Mouse (Mus musculus): ENCODE results near the gene F12. TPM values are rescaled to one million over a fixed set of nuclear protein-coding genes. Genes with fewer than 3 reads are reported as not detected.
A peak's percentile ranks its signal among the peaks of the same experiment; 100 is the strongest.

F12 gene
- polyA plus RNA-seq, 1 experiment from 2014 or later = not detected

DNA sequence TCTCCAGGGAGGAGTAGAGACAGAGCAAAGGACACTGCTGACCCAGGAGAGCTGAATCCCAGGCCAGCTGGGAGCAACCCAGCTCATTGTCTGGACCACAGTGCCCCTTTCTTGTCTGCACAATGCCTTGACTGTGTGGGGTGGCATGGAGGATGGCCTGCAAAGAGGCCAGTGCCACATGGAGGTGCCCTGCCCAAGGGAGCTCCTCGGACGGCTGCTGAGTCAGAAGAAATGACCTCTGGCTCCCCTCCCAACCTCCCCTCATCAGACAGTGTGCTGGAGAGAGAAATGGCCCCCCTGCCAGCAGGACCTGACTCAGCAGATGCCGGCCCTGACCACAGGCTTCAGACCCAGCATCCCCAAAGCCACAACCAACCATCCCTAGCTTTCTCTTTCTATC, 38.6 kb upstream of the F12 start:
- no peak for TF ChIP-seq CTCF (IDR thresholded peaks at IDR 0.05; ENCODE audit: low read depth)
- H3K4me2 ChIP-seq = peak overlapping the region; percentile 98
- no peaks in the 10 kb centered on the region for H3K9me3 ChIP-seq (ENCODE audit: low read depth, low read length)
- peaks cover 18% of the 10 kb centered on the region for H3K36me3 ChIP-seq (ENCODE audit: insufficient read depth)
- H3K27me3 ChIP-seq (ENCODE audit: insufficient read depth, low read length) = no peaks in the 10 kb centered on the region; the same call in 1 of the 2 replicates
- ATAC-seq (ENCODE audit: insufficient read depth) (peak; percentile 18; the same call in 1 of the 2 replicates), DNase-seq (no peak)
- peak overlapping the region; percentile 71 for H3K9ac ChIP-seq
- H3K27ac ChIP-seq (ENCODE audit: low read depth) = no peak overlapping the region
- H3K4me3 ChIP-seq (ENCODE audit: low read depth, low read length) = peak overlapping the region; percentile 64
- peaks cover 10% of the 10 kb centered on the region; the same call in 1 of the 2 replicates for H3K4me1 ChIP-seq (ENCODE audit: insufficient read depth)
- 29% methylated on average over 3 of the region's 3 CpGs for WGBS

DNA sequence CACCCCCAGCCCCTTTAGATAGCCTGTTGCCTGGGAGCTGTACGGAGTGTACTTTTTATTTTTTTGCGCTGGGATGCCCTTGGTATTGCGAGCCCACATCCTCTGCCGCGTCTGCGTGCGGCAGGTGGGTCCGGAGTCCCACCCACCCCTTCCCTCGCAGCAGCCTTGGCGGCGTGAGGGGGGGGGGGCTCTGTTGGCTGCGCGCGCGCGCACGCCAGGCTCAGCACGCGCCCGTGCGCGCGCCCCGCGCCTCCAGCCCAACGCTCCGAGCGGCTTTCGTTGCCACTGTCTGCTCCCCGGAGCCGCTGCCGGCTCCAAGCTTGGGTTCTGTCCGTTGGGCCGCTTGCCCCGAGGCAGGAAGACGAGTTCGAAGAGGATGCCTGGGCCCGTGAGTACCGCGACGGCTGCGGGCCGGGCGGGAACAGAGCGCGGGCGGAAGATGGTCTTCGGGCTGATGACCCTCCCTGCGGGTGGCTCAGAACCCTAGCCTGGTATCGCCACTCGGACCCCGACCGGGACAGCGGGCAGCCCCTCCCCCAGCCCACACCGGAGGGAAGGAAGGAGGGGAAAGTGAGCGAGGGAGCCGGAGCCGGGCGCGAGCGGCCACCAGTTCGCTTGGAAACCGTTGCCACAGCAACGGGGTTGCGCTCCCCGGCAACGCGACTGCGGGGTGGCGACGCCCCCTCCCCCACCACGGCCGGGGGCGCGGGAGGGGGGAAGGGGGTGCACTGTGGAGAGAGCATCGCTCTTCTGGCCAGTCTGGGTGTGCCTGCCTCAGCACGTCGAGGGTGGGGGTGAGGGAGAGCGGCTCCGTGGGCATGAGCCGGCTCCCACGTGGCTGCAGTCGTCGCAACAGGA, 37.7 kb upstream of the F12 start, which contains the start of gene Prr7:
Prr7 (plus strand) TSS at position 241 of the 858 bp plus-strand sequence.
- peak within 1 kb of the TSS; percentile 80; the same call in 1 of the 2 replicates for H3K27ac ChIP-seq (ENCODE audit: low read depth)
- H3K9me3 ChIP-seq (ENCODE audit: low read depth, low read length) = no peaks in the 10 kb centered on the region
- peaks cover 10% of the 10 kb centered on the region; the same call in 1 of the 2 replicates for H3K4me1 ChIP-seq (ENCODE audit: insufficient read depth)
- peak within 1 kb of the TSS; percentile 64 for H3K4me3 ChIP-seq (ENCODE audit: low read depth, low read length)
- H3K9ac ChIP-seq = peak within 1 kb of the TSS; percentile 71
- no peaks in the 10 kb centered on the region; the same call in 1 of the 2 replicates for H3K27me3 ChIP-seq (ENCODE audit: insufficient read depth, low read length)
- peak; percentile 61 for ATAC-seq (ENCODE audit: insufficient read depth)
- H3K4me2 ChIP-seq = peak within 1 kb of the TSS; percentile 98
- peak; percentile 80 for DNase-seq
- TF ChIP-seq CTCF (IDR thresholded peaks at IDR 0.05; ENCODE audit: low read depth) = no peak
- H3K36me3 ChIP-seq (ENCODE audit: insufficient read depth) = peaks cover 28% of the 10 kb centered on the region
- WGBS = under 1% methylated on average over 82 of the region's 84 CpGs

DNA sequence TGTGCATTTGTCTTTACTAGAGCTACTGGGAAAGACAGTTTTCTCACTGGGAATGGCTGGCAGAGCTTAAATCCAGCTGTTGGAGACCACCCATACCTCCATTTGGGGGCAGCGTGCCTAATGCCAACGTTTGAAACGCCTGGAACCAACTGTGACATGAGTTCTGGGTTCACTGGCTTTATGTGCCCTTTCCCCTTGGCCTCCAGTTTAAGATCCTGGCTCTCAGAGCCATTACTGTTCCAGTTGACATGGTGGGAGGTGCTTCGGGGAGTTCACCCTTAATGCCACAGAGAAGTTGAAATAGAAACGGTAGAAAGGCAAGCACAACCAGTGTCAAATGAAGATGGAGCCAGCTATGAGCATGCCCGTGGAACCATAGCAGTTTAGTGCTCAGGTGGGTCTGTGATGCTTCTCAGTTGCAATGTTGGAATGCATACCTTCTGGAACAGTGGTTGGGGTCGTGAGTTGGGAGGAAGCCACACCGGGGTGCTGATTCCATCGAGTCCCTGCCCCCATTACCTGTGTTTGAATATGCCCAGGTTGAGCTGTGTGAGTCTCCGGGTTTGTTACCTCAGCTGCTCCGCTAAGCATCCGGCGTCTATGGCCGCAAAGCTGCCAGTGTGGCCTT, 36.9 kb upstream of the F12 start:
- TF ChIP-seq CTCF (IDR thresholded peaks at IDR 0.05; ENCODE audit: low read depth) = no peak
- no peak; the same call in 1 of the 2 replicates for ATAC-seq (ENCODE audit: insufficient read depth)

GRCm38 (mm10) chr13:55462965-55463364, 36.4 kb upstream of the F12 start:
- H3K4me1 ChIP-seq (ENCODE audit: insufficient read depth) = peaks cover 10% of the 10 kb centered on the region; the same call in 1 of the 2 replicates
- WGBS = 50% methylated on average over 2 of the region's 2 CpGs
- no peak overlapping the region for H3K4me3 ChIP-seq (ENCODE audit: low read depth, low read length)
- TF ChIP-seq CTCF (IDR thresholded peaks at IDR 0.05; ENCODE audit: low read depth) = no peak
- no peak overlapping the region for H3K27ac ChIP-seq (ENCODE audit: low read depth)
- no peaks in the 10 kb centered on the region for H3K9me3 ChIP-seq (ENCODE audit: low read depth, low read length)
- H3K36me3 ChIP-seq (ENCODE audit: insufficient read depth) = peaks cover 40% of the 10 kb centered on the region
- no peaks in the 10 kb centered on the region; the same call in 1 of the 2 replicates for H3K27me3 ChIP-seq (ENCODE audit: insufficient read depth, low read length)
- H3K4me2 ChIP-seq = no peak overlapping the region
- ATAC-seq (ENCODE audit: insufficient read depth) = no peak
- no peak for DNase-seq
- no peak overlapping the region for H3K9ac ChIP-seq

More for the DNA sequence above, 36.9 kb upstream of the F12 start:
- Histone ChIP-seq H3K9me3 (ENCODE audit: low read depth, low read length) (no peaks in the 10 kb centered on the region), H3K27me3 (ENCODE audit: insufficient read depth, low read length) (no peaks in the 10 kb centered on the region; the same call in 1 of the 2 replicates), H3K36me3 (ENCODE audit: insufficient read depth) (peaks cover 35% of the 10 kb centered on the region), H3K27ac (ENCODE audit: low read depth) (no peak overlapping the region), H3K9ac (peak overlapping the region; percentile 71), H3K4me2 (peak overlapping the region; percentile 98), H3K4me3 (ENCODE audit: low read depth, low read length) (peak overlapping the region; percentile 64), H3K4me1 (ENCODE audit: insufficient read depth) (peaks cover 10% of the 10 kb centered on the region; the same call in 1 of the 2 replicates)
- no peak for DNase-seq
- WGBS = 12% methylated on average over 14 of the region's 14 CpGs

DNA sequence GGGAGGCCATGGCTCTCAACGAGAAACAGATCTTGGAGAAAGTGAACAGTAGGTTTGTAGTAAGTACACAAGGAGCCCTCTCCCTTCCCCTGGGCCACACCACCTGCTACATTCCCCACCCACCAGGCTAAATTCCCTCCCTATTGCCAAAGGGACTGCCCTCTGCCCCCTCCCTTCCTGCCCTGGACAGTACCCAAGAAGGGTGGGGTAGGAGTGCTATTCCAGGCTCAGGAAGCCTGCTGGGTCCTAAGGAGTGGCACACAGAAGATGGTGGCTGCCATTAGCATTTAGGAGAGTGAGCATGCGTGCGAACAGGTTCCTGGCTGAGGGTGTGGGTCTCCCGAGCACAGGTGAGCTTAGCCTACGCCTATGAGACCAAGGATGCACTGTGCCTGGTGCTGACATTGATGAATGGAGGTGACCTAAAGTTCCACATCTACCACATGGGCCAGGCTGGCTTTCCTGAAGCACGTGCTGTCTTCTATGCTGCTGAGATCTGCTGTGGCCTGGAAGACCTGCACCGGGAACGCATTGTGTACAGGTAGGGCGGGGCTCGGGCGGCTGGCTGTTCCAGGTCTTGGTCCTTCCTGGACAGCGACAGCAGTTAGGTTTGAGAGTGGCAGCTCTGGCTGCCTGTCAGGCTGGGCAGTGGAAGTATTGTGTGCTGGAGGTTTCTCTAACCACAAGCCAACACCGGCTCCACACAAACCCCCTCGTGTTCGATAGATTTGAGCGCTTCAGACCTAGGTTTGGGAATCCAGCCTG, 25.4 kb upstream of the F12 start:
- no peak for TF ChIP-seq CTCF (IDR thresholded peaks at IDR 0.05; ENCODE audit: low read depth)
- H3K9ac ChIP-seq = no peak overlapping the region
- peaks cover 77% of the 10 kb centered on the region for H3K36me3 ChIP-seq (ENCODE audit: insufficient read depth)
- H3K9me3 ChIP-seq (ENCODE audit: low read depth, low read length) = no peaks in the 10 kb centered on the region
- no peaks in the 10 kb centered on the region for H3K27me3 ChIP-seq (ENCODE audit: insufficient read depth, low read length)
- H3K4me3 ChIP-seq (ENCODE audit: low read depth, low read length) = no peak overlapping the region
- 90% methylated on average over 16 of the region's 16 CpGs for WGBS
- no peak overlapping the region for H3K4me2 ChIP-seq
- no peak for ATAC-seq (ENCODE audit: insufficient read depth)
- no peak for DNase-seq
- no peaks in the 10 kb centered on the region for H3K4me1 ChIP-seq (ENCODE audit: insufficient read depth)
- no peak overlapping the region for H3K27ac ChIP-seq (ENCODE audit: low read depth)

GRCm38 (mm10) chr13:55451296-55451695, 24.7 kb upstream of the F12 start:
- H3K9ac ChIP-seq = no peak overlapping the region
- 82% methylated on average over 10 of the region's 10 CpGs for WGBS
- H3K27me3 ChIP-seq (ENCODE audit: insufficient read depth, low read length) = no peaks in the 10 kb centered on the region
- no peak overlapping the region for H3K4me2 ChIP-seq
- H3K27ac ChIP-seq (ENCODE audit: low read depth) = no peak overlapping the region
- H3K9me3 ChIP-seq (ENCODE audit: low read depth, low read length) = no peaks in the 10 kb centered on the region
- DNase-seq (no peak), ATAC-seq (ENCODE audit: insufficient read depth) (no peak)
- peaks cover 3% of the 10 kb centered on the region; the same call in 1 of the 2 replicates for H3K4me1 ChIP-seq (ENCODE audit: insufficient read depth)
- TF ChIP-seq CTCF (IDR thresholded peaks at IDR 0.05; ENCODE audit: low read depth) = no peak
- H3K36me3 ChIP-seq (ENCODE audit: insufficient read depth) = peaks cover 70% of the 10 kb centered on the region
- no peak overlapping the region for H3K4me3 ChIP-seq (ENCODE audit: low read depth, low read length)
